Mouse (Mus musculus) right cerebral cortex, postnatal 36 days (tissue): ENCODE results near the gene Dcdc2c.

Experiments used
- DNase-seq, 2 experiments: peaks; one replicate each; pipeline ENCODE4 v3.0.0; 2022; ENCODE audit warnings: low spot score in 2 of 2, mixed read lengths in 1 of 2

Dcdc2c gene

GRCm38 (mm10) chr12:28458786-28459185 lies 93.4 kb downstream of the Dcdc2c start:
- DNase-seq: peak; percentile 2 to 5

- DNase-seq: no peak
Observed at GRCm38 (mm10) chr12:28436536-28436935, 115.7 kb downstream of the Dcdc2c start.

- no peak for DNase-seq
Observed at GRCm38 (mm10) chr12:28432729-28433067, 119.5 kb downstream of the Dcdc2c start.

- DNase-seq: peak; percentile 12 to 28
Observed at GRCm38 (mm10) chr12:28431832-28432728, 120.1 kb downstream of the Dcdc2c start.

- DNase-seq: no peak
Observed at GRCm38 (mm10) chr12:28429856-28430255, 122.3 kb downstream of the Dcdc2c start.

- DNase-seq: no peak
Observed at GRCm38 (mm10) chr12:28416957-28417356, 135.2 kb downstream of the Dcdc2c start.

GRCm38 (mm10) chr12:28407656-28408405 lies 144.4 kb downstream of the Dcdc2c start:
- DNase-seq: no peak

GRCm38 (mm10) chr12:28402256-28402655 lies 149.9 kb downstream of the Dcdc2c start:
- DNase-seq: no peak

GRCm38 (mm10) chr12:28401372-28401771 lies 150.8 kb downstream of the Dcdc2c start:
- DNase-seq: no peak

- no peak for DNase-seq
Observed at GRCm38 (mm10) chr12:28392129-28392528, 160.1 kb downstream of the Dcdc2c start.
